Mouse (Mus musculus): Measurements from ENCODE around the gene Aldh3b3. TPM values are rescaled to one million over a fixed set of nuclear protein-coding genes. Genes with fewer than 3 reads are reported as not detected.
"Not testable (repeated sequence)": the region's sequence is repeated elsewhere in the genome, so short reads cannot be mapped to it uniquely, and the experiment has no call there.

Aldh3b3 gene
- total RNA-seq, 2 experiments from 2014 or later, result not detected

DNA sequence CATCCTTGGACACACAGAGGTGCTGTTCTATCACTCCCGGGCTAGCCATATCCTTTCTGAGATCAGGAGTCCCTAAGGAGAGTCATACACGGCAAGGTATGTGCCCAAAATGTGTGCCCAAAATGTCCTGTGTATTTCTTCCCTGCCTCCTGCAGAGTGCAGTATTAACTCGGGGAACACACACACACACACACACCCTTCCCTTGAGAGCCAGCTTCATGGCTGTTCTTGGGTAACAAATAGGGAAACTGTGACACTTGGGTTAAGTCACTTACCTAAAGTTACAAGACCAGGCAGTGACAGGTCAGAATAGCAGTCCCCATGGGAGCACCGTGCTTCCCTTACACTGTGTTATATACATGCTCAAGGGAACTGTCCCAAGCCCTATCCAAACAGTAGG, 5.6 kb downstream of the Aldh3b3 start:
- H3K4me3 ChIP-seq, result no peak overlapping the region
- TF ChIP-seq CTCF (conservative IDR thresholded peaks at IDR 0.05), result no peak
- no peak for DNase-seq (ENCODE audit: low spot score in 2 of 2)
- H3K27ac ChIP-seq, result no peak overlapping the region

DNA sequence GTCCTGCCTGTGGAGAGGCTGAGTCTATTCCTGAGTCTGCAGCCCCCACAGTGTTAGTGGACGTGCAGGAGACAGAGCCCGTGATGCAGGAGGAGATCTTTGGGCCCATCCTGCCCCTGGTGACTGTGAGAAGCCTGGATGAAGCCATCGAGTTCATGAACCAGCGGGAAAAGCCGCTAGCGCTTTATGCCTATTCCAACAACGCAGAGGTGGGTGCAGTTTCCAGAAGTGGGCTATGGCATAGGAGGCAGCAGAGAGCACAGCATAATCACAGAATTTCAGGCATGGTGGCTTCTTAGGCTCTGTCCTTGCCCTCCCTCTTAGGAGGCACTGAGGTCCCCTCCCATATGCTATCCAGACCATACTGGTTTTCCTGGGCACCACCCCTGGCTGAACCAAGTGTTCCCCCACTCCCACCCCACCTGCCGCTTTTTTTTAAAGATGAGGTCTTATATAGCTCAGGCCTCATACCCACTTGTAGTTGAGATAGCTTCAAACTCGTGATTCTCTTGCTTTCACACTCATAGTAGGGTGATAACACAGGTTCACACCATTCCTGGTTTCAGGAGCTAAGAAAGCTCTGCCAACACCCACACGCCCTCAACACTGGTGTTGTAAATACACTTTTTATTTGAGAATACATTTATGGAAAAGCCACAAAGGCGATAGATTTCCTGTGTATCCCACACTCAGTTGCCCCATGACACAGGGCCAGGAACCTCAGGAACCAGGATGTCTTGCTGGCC, 8.1 kb downstream of the Aldh3b3 start:
- TF ChIP-seq CTCF (conservative IDR thresholded peaks at IDR 0.05), result peak; percentile 59
- Histone ChIP-seq H3K4me3 (no peak overlapping the region), H3K27ac (no peak overlapping the region)
- no peak for DNase-seq (ENCODE audit: low spot score in 2 of 2)

DNA sequence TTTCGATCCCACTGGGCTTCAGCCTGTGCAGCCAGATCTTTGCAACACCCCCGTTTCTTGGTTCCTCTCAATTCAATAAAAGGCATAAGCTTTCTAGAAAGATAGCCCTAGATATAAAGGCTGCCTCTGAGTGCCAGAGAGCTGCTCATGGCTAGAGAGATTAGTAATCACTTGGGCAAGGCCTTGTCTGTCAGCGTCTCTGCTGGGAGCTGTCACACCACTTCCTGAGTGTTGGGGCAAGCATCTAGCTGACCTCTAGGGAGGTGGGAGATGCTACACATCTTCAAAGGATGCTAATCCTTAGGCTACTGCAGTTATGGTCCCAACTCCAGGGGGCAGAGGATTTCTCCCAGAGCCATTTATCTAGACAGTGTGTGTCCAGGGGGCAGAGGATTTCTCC, 8.8 kb downstream of the Aldh3b3 start:
- DNase-seq (ENCODE audit: low spot score in 2 of 2), result no peak
- H3K4me3 ChIP-seq, result no peak overlapping the region
- TF ChIP-seq CTCF (conservative IDR thresholded peaks at IDR 0.05), result no peak
- no peak overlapping the region for H3K27ac ChIP-seq

DNA sequence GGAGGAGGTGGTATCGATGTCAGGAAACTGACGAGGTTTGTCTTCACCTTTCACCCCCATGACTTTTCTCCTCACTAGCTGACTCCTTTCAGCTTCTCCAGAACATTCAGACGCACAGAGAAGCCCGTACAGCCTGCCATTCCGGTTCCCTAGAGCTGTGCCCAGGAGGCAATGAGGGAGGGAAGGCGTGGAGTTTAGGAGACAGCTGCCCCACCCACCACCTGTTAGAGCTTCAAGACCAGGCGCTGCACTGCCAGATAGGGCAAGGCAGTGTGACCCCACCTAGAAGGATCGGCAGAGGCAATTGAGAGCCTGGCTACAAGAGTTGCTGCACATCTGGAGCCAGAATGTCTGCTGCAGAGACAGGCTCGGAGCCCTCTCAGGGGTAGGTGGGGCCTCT, 13.8 kb downstream of the Aldh3b3 start, which contains the start of gene Aldh3b2:
TSS of gene Aldh3b2 (plus strand) at position 100 of the 400 bp plus-strand sequence.
- H3K27ac ChIP-seq, result no peak within 1 kb of the TSS
- no peak for TF ChIP-seq CTCF (conservative IDR thresholded peaks at IDR 0.05)
- no peak within 1 kb of the TSS for H3K4me3 ChIP-seq
- DNase-seq (ENCODE audit: low spot score in 2 of 2), result no peak

DNA sequence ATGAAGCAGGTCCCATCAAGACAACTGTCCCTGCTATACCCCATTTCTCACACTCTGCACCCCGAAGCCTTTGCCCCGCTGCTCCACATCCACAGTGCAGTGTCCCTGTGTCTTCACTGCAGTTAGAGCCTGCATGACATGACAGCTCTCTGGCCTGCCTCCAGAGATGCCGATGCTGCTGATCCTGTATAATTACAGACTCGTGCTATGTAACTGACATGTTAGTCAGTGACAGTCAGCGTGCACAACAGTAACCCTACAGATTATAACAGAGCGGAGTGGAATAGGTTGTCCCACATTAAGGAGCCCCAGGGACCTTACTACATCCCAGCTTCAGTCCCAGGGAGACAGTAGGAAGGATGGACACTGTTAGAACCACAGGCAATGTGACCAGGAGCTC, 16.2 kb downstream of the Aldh3b3 start:
- not testable (repeated sequence) for DNase-seq (ENCODE audit: low spot score in 2 of 2); H3K4me3 ChIP-seq; H3K27ac ChIP-seq

DNA sequence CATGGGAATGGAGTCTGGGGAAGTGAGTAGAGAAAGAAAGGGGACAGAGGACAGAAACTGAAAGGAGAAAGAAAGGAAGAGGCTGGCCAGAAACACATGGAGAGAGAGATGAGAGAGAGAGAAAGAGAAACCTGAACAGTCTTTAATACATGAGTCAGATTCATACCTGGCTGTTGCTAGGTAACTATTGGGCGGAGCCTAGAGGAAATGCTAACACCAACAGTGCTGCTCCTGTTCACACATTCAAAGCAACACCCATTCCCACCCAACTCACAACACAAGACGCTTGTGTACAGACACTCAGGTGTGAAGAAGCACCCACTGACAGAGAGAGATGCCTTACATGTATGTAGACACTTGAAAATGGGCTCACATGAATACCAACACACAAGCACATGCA, 17.4 kb downstream of the Aldh3b3 start:
- H3K27ac ChIP-seq, result no peak overlapping the region
- DNase-seq (ENCODE audit: low spot score in 2 of 2), result no peak
- H3K4me3 ChIP-seq, result no peak overlapping the region
- no peak for TF ChIP-seq CTCF (conservative IDR thresholded peaks at IDR 0.05)

DNA sequence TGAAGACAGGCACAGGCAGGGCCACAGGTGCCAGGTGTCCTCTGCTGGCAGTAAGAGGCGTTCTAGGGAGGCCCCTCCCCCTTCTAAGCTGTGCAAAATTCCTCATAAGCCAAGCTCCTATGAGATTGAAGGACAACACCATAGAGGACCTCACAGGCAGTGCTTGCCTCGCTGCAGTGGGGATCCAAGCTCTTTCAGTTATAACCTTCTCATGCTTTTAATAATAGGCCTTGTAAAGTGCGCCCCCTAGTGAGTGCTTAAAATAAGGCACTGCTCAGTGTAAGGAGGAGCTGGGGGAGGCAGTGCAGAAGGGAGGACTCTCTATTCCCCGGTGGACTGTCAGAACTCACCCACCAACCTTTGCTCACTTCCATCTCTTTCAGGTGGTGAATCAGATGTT, 21.9 kb downstream of the Aldh3b3 start:
- peak overlapping the region; percentile 41; the same call in 1 of the 2 replicates for H3K27ac ChIP-seq
- DNase-seq (ENCODE audit: low spot score in 2 of 2), result peak; percentile 81 to 89
- peak; percentile 95 for TF ChIP-seq CTCF (conservative IDR thresholded peaks at IDR 0.05)
- no peak overlapping the region for H3K4me3 ChIP-seq

DNA sequence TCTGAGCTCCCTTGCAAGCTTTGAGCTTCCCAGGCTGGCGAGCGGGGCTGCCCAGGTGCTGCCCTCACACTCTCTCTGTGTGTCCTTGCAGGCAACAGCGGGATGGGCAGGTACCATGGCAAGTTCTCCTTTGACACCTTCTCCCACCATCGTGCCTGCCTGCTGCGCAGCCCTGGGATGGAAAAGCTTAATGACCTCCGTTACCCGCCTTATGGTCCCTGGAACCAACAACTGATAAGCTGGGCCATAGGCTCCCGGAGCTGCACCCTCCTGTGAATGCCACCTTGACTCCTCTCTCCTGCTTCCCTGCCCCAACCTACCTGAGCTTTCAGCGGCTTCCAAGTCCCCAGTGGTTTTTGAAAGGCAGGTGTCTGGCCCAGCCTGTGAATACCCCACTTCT, 22.5 kb downstream of the Aldh3b3 start:
- no peak overlapping the region for H3K27ac ChIP-seq
- H3K4me3 ChIP-seq, result no peak overlapping the region
- TF ChIP-seq CTCF (conservative IDR thresholded peaks at IDR 0.05), result no peak
- no peak for DNase-seq (ENCODE audit: low spot score in 2 of 2)

DNA sequence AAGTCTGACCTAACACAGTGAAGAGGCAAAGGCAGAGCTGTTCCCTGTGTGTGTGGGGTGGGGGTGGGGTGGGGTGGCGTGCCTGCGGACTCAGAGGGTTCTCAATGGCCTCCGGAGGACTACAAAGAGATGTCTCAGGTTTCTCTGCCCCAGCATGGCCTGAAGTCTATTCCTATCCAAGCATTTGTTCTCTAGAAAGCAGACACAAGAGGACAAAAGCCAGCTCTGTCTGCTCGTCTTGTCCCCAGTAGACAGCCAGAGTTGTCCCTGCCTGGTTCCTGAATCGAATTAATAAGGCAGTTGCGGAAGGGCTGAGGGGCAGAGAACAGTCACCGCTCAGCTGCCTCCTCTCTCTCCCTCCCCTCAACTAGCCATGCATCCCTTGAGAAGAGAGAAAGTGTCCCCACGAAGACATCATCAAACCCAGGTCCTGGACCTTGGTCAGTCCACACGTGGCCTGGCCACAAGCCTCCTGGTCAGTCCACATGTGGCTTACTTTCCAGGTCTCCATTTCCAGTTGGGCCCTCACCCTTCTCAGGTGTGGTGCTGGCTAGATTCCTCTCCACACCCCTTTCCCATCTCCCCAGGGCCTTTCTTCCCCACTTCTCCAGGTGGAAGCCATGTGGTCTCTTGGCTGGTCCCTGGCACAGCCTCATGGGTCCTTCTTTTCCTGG, 25.2 kb downstream of the Aldh3b3 start:
- DNase-seq (ENCODE audit: low spot score in 2 of 2), result no peak
- H3K27ac ChIP-seq, result peak overlapping the region; percentile 48
- no peak overlapping the region for H3K4me3 ChIP-seq
- no peak for TF ChIP-seq CTCF (conservative IDR thresholded peaks at IDR 0.05)

DNA sequence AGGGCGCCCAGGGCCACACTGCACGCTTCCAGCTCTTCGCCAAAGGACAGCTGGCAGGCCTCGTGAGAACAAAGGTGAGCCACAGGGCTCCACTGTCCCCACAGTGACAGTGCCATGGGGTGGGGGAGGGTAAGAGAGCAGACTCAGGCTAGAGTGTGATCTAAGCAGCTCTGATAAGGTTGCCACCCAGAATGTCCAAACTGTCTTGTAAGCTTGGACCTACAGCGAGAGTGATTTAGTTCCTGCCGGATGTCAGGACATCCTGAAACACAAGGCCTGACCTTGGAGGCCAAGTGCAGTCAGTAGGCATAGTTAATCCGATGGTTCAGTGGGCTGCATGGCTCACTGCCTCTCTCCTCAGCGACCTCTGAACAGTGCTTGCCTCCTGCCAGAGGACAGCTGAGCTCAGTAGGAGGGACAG, 26.8 kb downstream of the Aldh3b3 start:
- Histone ChIP-seq H3K4me3 (no peak overlapping the region), H3K27ac (no peak overlapping the region)
- no peak for DNase-seq (ENCODE audit: low spot score in 2 of 2)
- TF ChIP-seq CTCF (conservative IDR thresholded peaks at IDR 0.05), result no peak

DNA sequence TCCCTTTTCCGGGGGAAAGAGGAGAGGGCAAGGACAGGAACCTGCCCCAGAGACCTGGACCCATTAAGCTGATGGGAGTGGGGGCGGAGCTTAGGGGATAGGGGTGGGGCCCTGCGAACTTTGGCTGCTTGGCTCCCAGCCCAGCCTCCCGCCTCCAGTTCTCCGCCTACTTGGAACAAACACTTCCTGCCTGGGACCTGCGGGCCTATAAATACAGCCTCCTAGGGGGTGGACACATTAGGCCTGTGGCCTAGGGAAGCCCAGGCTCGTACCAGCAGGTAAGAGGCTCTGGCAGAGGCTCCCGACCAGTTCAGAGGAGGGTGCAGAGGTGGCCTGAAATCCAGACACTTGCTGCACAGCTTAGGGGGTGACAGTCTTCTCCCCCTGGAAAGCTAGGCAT, 27.9 kb downstream of the Aldh3b3 start, which contains the start of gene Acy3:
TSS of gene Acy3 (plus strand) at position 237 of the 400 bp plus-strand sequence.
- no peak for TF ChIP-seq CTCF (conservative IDR thresholded peaks at IDR 0.05)
- peak; percentile 40 to 52 for DNase-seq (ENCODE audit: low spot score in 2 of 2)
- Histone ChIP-seq H3K27ac (peak within 1 kb of the TSS; percentile 67; the same call in 1 of the 2 replicates), H3K4me3 (no peak within 1 kb of the TSS)

DNA sequence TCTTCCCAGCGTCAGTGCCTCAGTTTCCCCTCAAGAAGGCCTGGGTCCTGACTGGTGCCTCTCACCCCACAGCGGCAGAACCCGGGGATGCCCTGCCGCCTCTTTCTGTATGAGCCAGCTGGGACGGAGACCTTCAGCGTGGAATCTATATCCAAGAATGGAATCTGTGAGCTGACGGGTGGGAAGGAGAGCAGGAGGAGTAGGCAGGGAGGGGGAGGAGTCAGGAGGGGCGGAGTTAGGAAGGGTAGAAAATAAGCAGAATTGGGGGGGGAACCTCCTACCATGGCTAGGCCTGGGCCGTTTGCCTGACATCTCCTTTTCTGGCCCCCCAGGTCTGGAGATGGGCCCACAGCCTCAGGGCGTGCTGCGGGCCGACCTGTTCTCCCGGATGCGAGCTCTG, 29.6 kb downstream of the Aldh3b3 start:
- H3K4me3 ChIP-seq, result no peak overlapping the region
- no peak for DNase-seq (ENCODE audit: low spot score in 2 of 2)
- no peak overlapping the region for H3K27ac ChIP-seq
- no peak for TF ChIP-seq CTCF (conservative IDR thresholded peaks at IDR 0.05)

DNA sequence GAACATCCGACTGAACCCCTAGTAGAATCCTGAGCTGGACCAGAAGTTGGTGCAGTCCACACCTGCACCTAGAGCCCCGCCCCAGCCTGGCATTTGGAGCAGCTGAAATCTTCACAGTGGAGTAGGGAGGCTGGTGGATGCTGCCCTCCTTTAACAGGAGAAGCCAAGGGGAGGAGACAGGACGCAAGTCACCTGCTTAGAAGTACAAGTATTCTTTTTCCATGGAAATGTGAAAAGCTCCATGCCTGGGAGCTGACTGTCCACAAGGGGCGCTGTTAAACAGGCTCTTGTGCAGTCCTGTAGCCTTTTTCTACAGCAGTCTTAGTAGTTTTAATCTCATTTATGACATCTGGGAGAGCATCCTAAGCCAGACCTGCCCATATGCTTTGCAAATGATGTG, 30.3 kb downstream of the Aldh3b3 start:
- DNase-seq (ENCODE audit: low spot score in 2 of 2), result no peak
- peak; percentile 45 for TF ChIP-seq CTCF (conservative IDR thresholded peaks at IDR 0.05)
- no peak overlapping the region for H3K4me3 ChIP-seq
- H3K27ac ChIP-seq, result no peak overlapping the region

DNA sequence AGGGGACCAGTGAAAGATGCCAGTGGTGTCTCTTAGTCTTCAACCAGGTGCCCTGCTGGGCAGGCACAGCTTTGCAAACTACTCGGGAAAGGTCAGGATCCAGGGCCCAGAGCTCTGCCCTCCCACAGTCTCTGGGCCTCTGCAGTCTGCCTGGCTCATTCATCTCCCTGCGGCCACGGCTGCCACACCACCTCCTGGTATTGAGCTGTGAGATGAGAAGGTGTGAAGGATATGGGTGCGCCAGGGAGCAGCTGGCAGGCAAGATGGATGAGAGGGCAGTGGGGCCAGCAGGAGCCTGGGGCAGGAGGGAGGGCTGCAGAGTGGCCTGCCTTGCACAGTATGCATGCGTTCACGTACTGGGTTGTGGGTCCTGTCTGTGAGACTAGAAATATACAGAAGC, 32.4 kb downstream of the Aldh3b3 start:
- Histone ChIP-seq H3K4me3 (no peak overlapping the region), H3K27ac (no peak overlapping the region)
- DNase-seq (ENCODE audit: low spot score in 2 of 2), result no peak
- no peak for TF ChIP-seq CTCF (conservative IDR thresholded peaks at IDR 0.05)

Measured in layer of hippocampus, adult 2 months (tissue).